Mouse (Mus musculus) layer of hippocampus, postnatal 36 days (tissue): ENCODE results near the gene Slc25a38. TPM values are rescaled to one million over a fixed set of nuclear protein-coding genes. Genes with fewer than 3 reads are reported as not detected.

ENCODE experiments used
- DNase-seq, 2 experiments: peaks; one replicate each; pipeline ENCODE4 v3.0.0; 2022
- total RNA-seq, 2 experiments: library from RNA; stranded (reverse); gene quantifications; 2 replicates each; pipeline ENCODE4 v1.2.3; 2021

The Slc25a38 gene
- 10 to 100 TPM; 26.9 to 29.1 TPM for total RNA-seq

DNA sequence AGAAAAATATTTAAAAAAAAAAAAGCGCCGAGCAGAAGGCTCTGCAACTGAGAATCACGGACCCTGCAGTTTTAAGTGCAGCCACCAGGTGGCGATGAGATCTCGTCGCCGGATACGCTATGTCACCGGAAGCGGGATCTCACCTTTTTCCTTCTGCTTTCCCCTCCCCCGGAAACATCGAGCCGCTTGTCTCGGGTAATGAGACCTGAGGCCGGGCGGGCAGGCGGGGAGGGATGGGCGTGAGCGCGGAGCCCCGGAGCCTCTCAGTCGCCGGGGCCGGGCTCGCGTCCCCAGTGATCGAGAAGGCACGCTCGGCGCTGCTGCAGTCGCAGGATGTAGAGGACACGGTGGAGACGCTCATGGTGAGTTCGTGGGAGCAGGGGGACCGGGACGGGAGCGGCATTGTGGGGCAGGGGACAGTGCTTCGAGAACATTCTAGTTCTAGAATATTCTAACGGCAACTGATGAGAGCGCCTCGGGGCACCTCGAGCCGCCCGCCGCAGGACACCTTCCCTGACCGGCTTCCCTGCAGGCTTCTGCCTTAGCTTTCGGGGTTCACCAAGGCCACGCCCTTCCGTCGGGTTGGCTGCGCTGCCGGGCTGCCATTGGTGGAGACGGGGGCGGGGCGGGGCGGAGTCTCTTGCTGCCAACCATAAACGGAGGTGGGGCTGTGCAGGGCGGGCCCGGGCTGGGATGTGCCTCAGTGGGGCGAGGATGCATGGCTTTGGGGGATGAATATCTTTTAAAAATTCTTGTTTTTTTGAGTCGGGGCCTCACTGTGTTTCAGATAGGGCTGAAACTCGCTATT lies at the start of gene Slc25a38:
TSS of gene Slc25a38 (plus strand) at position 164 of the 808 bp plus-strand sequence.
- peak; percentile 94 to 95 for DNase-seq

DNA sequence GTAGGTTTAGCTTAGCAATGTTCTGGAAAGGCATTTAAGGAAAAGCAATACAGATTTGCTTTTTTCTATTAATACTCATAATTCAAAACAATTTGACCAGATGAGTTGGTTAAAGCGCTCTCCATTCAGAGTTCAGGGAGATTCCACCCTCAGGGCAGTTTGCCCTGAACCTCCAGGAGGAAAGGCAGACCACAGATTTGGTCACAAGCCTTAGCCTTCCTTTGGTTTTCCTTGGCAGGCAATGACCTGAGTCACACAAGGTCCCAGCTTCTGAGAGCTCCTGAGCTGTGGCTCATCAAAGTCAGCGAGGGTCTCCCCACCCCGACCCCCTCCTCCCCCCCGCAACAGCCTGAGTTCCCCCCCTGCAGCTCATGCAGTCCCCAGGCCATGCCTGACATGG lies 45.9 kb upstream of the Slc25a38 start:
- DNase-seq, result no peak

DNA sequence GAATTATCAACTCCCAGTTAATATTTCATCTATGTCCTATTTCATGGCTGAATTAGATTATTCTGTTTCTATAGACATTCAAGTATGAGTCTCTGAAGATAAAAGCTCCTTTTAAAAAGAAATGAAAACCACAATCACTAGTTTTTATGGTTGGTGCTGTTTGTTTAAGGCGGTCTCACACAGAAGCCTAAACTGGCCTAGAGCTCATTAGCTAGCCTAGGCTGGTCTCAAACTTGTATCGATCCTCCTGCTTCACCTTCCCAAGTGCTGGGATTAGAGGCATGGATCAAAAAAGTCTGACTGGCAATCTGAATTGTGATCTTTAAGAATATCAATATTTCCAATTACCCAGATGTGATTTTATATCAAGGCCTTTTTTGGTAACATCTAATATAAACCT lies 42.6 kb upstream of the Slc25a38 start:
- no peak for DNase-seq

DNA sequence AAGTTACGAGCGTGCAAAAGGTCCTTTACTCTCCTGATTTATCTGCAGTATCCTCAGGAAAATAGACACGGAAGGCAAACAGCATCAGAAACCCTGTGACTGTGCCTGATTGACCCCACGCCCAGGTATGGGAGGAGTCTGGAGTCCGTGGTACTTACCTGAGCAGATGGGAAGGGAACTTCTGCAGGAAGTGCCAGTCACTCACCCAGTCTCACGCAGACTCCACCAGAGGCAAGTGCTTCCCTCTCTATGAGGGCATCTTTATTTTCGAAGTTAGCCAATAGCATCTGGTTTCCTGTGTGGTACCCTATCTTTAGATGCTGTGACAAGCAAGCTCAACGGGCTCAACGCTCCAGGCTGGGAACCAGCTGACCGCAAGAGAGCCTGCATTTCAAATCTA lies 42.1 kb upstream of the Slc25a38 start:
- peak in 1 of 2 experiments; percentile 9 for DNase-seq

DNA sequence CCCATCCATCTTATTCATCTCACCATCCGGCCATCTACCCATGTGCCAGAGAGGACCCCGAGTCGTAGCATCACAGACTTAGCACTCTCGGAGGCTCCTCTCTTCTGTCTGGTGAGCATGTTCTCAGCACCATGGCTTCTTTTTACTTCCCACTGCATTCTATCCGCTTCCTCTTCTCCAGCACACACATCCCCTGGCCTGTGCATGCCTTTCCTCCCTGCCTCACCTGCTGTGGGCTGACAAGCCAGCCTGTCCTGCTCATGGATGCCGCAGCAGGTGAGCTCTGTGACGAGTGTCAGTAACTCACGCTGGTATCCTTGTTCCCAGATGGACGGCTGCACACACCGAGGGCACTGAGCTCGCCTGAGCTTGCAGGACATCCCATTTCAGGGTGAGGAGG lies 40.4 kb upstream of the Slc25a38 start, which contains the start of gene Cx3cr1:
TSS of gene Cx3cr1 (minus strand) at position 101 of the 400 bp plus-strand sequence.
- DNase-seq, result no peak

DNA sequence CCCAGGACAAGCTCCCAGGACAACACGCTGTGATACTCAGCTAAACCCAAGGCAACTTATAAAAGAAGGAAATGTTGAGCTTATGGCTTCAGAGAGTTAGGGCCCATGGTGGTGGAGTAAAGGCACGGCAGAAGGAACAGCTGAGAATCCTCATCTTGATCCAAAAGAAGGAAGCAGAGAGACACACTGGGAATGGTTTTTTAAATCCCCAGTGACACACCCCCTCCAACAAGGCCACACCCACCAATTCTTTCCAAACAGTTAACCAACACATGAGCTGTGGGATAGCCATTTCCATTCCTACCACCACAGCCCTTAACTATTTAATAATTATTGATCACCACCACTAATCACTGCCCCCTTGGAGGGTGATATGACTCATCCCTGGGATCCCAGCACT lies 38.9 kb upstream of the Slc25a38 start:
- no peak for DNase-seq

DNA sequence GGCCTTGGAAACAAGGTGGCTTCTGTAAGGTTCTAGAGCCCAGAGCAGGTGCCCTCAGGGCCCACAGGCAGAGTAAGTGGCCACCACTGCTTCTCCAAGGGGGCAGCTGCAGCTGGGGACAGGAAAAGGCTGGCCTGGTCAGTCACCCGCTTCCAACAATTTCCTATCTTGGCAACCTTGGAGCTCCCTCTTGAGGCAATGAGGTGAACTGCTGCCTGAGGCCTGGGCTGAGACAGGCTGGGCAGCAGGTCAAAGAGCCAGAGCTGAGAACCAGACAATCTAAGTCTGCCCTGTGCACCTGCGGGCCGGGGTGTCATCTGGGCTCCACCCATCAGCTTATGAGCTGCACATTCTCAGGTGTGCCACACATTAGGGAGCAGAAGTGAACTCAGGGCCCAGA lies 37.0 kb upstream of the Slc25a38 start:
- peak; percentile 74 to 79 for DNase-seq

DNA sequence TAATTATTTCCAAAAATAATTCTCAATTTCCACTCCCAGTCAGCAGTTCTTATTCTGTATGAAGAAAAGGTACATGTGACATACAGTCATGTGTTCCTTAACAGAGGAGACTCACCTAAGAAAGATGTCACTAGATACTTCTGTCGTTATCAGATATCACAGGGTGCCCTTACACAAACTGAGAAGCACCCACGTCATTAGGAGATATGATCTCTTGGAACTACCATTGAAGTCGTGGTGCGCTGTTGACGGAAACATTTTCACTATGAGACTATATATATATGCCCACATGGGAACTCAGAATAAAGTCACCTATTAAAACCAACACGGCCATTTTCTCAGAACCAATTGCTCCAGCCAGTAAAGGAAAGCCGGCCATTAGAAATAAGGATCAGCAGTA lies 35.7 kb upstream of the Slc25a38 start:
- no peak for DNase-seq

DNA sequence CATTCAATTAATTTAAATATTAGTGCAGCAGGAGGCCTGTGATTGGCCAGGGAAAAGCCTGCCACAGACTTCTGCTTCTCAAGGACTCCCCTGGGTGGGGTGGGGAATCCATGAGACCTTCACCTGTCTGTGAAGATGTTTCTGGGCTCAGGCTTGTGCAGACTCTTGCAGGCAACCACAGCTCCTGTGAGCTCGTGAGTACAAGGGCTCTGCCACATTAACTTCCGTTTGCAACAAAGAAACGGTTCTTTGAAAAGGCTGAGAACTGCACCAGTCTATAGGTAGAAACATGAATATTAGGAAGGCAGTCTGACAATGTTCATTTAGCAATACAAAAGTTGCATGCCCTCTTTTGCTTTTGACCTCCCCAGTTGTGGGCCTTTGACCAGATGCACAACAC lies 31.9 kb upstream of the Slc25a38 start:
- DNase-seq, result no peak

DNA sequence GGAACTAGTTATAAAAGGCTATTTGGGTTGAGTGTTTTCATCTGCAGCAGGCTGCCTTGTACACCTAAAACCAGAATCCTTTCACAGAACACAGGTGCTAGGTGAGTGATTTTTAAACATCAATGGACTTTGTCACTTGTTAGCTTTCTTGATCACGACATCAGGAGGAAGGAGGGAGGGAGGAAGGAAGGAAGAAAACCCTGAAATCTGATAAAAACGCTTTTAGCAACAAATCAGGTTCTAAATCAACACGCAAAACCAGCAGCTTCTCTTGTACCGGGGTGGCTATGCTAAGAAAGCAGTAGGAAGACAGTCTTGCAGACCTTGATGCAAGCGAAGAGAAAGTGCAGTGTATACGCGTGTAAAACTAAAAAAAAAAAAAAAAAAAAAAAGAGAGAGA lies 30.3 kb upstream of the Slc25a38 start:
- DNase-seq, result no peak

DNA sequence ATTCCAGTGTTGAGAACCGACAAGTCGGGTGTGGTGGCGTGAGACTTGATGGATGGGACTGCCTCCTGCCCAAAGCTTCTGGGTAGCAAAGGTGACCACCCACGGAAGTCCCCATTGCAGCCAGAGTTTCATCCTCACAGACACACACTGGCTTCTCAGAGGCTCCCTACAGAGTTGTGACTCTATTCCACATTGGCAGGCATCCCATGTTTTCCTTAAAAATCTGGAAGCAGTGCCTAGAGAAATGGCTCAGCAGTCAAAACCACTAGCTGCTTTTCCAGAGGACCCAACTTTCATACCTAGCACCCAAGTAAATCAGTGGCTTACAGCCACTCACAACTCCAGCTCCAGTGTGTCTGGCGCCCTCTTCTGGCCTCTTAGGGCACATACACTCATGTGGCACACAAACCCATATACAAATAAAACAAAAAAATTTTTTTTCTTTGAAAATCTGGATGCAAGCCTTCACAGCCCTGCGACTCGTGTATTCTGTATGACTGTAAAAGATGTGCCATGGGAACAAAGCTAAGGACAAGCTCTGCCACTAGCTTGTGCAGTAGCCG lies 29.5 kb upstream of the Slc25a38 start:
- peak; percentile 17 to 24 for DNase-seq

DNA sequence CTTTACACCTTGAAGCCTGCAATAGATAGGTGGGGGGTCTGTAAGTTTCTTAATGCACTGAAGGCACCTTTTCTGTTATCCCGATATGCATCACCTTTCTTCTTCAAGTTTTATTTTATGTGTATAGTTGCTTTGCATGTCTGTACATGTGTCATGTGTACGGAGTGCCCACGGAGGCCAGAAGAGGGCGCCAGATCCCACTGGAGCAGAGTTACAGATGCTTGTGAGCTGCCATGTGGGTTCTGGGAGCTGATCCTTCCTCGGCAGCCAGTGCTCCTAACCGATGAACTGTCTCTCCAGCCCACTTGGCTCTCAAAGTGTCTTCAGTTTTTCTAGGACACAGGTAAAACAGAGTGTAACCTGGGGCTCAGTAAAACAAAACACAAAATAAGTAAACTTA lies 28.9 kb upstream of the Slc25a38 start:
- DNase-seq, result no peak

DNA sequence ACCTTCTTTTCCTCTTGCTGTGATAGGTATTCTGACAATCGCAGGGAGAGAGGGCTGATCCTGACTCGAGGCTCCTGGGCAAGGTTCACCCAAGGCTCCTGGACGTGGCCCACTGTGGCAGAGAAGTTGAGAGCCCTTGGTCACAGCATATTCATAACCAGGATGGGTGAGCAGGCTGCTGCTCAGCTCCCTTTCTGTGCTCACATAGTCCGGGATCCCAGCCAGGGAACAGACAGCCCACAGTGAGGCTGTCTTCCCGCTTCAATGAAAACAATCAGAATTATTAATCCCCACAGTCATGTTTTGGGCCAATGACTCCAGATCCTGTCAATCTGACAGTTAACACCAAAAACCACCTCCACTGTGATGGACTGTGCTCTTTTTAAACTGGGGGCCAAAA lies 28.2 kb upstream of the Slc25a38 start:
- peak; percentile 62 to 67 for DNase-seq

DNA sequence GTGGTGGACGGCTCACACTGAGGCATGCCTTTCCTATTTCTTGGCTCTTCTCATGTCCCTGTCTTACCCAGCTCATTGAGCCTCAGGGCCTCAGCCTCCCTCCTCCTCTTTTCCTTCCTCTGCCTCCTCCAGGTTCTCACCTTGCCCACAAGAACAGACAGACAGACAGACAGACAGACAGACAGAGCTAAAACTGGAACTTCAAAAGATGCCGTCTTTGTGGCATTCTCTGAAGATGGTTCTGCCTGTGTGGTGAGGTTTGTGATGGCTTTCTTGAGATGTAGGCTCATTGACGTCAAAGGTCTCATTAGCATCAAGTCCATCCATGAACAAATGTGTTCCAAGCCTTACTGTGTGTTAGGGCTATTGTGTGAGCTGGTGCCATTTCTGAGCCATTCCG lies 27.5 kb upstream of the Slc25a38 start:
- DNase-seq, result no peak

DNA sequence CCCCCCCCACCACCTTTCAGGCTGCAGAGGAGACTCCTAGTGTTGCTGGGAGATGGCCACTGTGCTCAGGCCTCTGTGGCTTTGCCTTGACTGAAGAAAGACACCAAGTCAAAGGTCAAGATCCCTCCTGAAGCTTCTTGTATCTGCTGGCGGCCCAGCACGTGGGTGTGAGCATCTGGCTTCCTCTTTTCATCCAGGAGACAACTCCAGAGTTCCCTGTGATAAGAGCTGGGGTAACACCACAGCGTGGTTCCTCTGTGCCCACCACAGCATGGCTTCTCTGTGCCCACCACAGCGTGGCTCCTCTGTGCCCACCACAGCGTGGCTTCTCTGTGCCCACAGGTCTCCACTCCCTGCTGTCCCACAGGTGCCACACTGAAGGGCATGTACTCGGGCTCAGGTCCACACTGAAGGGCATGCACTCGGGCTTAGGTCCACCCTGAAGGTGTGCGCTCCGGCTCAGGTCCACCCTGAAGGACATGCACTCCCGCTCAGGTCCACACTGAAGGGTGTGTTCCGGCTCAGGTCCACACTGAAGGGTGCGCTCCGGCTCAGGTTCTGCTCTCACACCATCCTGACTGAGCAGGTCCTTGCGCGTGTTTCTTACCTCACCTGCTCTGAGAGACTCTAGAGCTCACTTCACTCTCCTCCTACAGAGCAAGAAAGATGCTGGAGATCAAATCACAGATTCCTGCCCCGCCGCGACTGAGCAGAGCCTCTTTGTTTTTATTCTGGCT lies 26.8 kb upstream of the Slc25a38 start:
- DNase-seq, result no peak

DNA sequence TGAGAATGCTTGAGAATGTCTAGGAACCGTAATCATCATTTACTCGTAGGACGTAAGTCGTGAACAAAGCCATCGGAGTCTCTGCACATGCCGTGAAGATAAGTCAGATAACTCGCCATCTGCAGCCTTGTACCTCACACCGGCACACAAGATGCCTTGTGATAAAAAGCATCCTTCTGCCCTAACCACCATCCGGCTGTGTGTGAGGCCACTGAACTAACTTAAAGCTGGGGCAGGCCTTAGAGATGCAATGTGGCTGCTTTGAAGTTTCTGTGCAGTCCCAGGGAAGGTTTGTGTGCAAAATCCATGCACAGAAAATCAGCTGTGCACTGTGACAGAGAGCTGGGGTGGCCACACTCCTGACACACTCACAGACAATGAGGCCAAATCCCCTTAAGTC lies 25.8 kb upstream of the Slc25a38 start:
- no peak for DNase-seq

DNA sequence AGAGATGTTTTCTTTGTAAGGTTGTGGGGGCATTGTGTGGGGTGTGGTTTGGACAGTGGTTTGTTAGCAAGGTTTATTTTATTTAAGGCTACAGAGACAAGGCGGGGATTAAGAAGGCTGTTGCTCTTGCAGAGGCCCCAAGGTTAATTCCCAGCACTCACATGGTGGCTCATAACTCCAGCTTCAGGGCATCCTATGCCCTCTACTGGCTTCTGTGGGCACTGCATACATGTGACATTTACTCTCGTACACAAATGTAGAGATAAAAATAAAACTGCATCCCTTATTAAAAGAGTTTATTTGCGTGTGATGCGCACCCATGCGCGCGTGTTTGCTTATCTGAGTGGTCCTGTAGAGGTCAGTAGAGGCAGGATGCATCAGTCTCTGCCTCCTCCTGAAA lies 21.0 kb upstream of the Slc25a38 start:
- DNase-seq, result no peak

DNA sequence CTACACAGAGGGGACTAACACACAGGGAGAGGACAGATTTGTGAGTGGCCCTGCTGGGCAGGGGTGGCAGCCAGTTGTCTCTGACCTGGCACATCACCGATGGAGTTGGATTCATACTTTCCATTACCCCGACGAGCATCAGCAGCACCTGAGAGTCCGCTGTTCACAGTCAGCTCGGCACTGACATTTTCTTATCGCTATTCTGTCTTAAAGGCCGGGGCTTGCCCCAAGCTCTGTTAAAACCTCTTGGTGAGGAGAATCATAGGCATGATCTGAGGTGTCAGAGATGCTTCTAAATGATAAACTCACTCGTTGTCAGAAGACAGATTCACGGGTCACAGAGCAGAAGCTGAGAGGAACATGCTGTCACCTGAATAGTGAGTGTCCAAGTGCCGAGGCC lies 19.1 kb upstream of the Slc25a38 start:
- DNase-seq, result no peak

DNA sequence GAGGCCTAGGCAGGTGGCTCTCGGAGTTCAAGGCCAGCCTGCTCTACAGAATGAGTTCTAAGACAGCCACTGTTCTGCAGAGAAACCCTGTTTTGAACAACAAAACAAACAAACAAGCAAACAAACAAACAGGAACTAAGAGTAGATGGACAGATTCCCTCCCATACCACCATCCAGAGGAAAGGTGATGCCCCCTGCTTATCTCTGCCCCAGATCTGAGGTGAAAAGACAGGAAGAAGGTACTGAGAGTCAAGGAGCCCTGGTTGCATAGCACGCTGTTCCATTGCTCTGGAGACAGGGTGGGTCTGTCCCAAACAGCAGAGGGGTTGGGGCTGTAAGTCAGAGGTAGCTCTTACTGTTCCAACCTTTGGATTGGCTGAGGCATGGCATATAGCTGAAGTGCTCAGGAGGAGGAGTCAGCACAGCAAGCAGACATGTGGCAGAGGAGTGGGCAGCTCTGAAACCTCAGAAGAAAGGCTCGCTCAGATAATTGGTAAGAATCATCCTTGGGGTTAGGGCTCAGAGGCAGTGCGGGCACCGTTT lies 18.4 kb upstream of the Slc25a38 start, which contains the start of gene Ccr8:
TSS of gene Ccr8 (plus strand) at position 419 of the 543 bp plus-strand sequence.
- DNase-seq, result no peak

DNA sequence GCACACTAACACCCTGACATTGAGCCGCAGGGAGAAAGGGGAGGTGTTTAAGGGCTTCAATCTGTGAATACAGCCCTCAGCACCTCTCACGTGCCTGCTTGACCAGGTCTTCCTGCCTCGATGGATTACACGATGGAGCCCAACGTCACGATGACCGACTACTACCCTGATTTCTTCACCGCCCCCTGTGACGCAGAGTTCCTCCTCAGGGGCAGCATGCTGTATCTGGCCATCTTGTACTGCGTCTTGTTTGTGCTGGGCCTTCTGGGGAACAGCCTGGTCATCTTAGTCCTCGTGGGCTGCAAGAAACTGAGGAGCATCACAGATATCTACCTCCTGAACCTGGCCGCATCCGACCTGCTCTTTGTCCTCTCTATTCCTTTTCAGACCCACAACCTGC lies 16.5 kb upstream of the Slc25a38 start:
- no peak for DNase-seq

DNA sequence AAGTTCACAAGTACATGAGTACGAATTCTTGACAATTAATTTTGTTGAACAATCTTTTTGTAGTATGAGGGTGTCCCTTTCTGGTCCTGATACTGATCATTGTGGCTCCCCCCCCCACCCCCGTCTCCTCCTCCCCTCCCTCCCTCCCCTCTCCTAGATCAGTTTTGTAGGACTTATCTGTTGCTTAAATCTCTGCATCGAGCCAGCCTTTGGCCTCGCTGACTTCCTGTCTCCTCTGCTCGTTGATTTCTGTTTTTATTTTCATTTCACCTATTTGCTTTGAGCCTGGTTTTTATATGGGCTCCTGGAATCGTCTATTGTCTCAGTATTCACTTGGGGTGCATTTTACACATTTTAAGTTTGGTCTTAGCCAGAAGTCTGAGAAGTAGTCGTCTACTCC lies 14.3 kb upstream of the Slc25a38 start:
- no peak for DNase-seq

DNA sequence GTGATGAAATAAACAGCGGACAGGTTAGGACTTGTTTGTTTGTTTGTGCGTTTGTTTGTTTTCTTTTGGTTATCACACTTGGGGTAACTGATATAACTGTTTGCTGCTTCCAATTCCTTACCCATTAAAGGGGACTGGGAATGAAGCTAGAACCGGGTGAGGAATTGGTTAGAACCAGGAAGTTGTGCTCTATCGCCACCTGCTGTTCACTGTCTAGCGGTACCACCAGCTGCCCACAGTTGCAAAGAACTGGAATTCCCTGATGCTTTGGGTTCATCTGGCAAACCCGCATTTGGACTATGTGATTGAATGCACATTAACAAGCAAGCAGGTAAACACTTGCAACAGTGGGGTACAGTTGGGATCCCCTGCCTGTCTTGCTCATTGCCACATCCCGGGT lies 11.5 kb upstream of the Slc25a38 start:
- DNase-seq, result peak; percentile 63 to 70

DNA sequence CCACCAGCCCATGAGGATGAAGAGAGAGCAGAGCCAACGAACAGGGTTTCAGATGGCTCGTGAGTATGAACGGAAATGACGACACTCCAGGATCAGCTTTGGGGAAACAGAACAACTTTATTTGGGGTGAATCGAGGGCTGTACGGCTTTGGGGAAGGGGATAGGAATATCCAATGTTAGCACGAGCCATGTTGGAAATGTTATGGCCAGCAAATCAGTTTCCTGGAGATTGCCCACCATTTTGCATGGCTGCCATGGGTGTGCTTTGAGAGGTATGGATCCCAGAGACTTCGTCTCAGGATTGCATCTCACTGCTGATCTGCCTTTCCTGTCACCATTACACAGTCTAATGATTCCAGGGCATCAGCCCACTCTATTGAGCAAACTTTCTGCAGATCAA lies 10.9 kb upstream of the Slc25a38 start:
- no peak for DNase-seq
